Mouse (Mus musculus): ENCODE data around the gene Atg14. TPM values are rescaled to one million over a fixed set of nuclear protein-coding genes. Genes with fewer than 3 reads are reported as not detected.

Atg14 gene
- polyA plus RNA-seq, 1 experiment from 2014 or later: 19.5 TPM

DNA sequence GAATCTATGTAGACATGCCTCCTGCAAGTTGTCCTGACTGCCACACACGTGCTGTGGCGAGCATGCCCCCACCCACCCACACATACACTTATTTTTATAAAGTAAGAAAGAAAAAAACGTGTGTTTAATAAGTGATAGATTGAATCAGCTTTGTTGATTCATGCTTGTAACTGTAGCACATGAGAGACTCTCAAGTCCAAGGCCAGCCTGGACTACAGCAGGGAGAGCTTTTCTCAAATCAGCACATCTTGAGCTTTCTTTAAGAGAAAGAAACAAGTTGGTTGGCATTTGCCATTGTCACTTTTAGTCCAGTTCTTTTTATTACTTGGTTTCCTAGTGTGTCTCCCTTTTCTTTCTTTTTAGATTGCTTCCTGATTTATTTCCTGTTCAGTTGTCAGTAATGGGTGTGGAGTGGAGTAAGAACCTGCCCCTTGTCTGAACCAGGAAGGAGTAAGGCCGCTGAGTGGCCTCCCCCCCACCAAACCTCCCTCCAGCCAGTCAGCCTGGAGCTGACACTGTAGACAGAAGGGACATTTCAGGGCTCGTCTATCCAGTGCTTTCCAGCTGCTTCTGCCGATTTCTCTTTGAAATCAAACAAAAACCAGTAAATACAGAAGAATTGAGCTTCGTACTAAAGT lies 55.5 kb downstream of the Atg14 start:
- Histone ChIP-seq H3K9me3 (ENCODE audit: control insufficient read depth, low read length) (no peaks in the 10 kb centered on the region), H3K4me2 (ENCODE audit: low read depth, severe bottlenecking) (no peak overlapping the region), H3K27ac (replicated peaks; ENCODE audit: low read depth, low read length) (no peak overlapping the region), H3K36me3 (ENCODE audit: control insufficient read depth, insufficient read depth, low read length) (no peaks in the 10 kb centered on the region), H3K4me1 (ENCODE audit: control insufficient read depth, insufficient read depth, low read length) (no peaks in the 10 kb centered on the region), H3K4me3 (ENCODE audit: low read depth, low read length) (no peak overlapping the region), H3K9ac (ENCODE audit: low read length) (no peak overlapping the region), H3K27me3 (ENCODE audit: control insufficient read depth, insufficient read depth, low read length) (no peaks in the 10 kb centered on the region)
- WGBS: 76% methylated on average over 7 of the region's 7 CpGs
- DNase-seq (ENCODE audit: low spot score) (no peak), ATAC-seq (ENCODE audit: insufficient number of reproducible peaks, low FRiP score, low TSS enrichment, low read depth) (no peak)

DNA sequence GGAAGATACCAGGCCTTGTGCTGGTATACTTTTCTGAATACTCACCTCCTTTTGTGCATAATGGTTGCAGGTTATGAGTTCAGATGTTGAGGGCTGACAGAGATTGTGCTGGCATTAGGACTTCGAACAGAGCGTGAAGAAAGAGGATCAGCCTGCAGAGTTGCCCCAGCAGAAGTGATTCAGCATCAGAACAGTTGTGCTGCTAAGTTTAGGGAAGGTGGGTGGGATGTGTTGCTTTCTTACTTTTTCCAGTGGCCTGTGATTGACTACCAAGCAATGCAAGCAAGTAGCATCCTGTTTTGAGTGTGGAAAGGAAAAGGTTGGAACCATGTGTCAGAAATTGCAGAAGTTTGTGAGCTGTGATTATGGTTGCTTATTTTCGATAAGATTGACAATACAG lies 56.8 kb downstream of the Atg14 start:
- no peak overlapping the region for H3K4me2 ChIP-seq (ENCODE audit: low read depth, severe bottlenecking)
- H3K9ac ChIP-seq (ENCODE audit: low read length): no peak overlapping the region
- H3K9me3 ChIP-seq (ENCODE audit: control insufficient read depth, low read length): no peaks in the 10 kb centered on the region
- H3K27me3 ChIP-seq (ENCODE audit: control insufficient read depth, insufficient read depth, low read length): no peaks in the 10 kb centered on the region
- H3K36me3 ChIP-seq (ENCODE audit: control insufficient read depth, insufficient read depth, low read length): no peaks in the 10 kb centered on the region
- no peak overlapping the region for H3K27ac ChIP-seq (replicated peaks; ENCODE audit: low read depth, low read length)
- no peak for DNase-seq (ENCODE audit: low spot score)
- no peak overlapping the region for H3K4me3 ChIP-seq (ENCODE audit: low read depth, low read length)
- H3K4me1 ChIP-seq (ENCODE audit: control insufficient read depth, insufficient read depth, low read length): no peaks in the 10 kb centered on the region
- whole genome bisulfite sequencing: 98% methylated on average over 3 of the region's 3 CpGs
- no peak for ATAC-seq (ENCODE audit: insufficient number of reproducible peaks, low FRiP score, low TSS enrichment, low read depth)

DNA sequence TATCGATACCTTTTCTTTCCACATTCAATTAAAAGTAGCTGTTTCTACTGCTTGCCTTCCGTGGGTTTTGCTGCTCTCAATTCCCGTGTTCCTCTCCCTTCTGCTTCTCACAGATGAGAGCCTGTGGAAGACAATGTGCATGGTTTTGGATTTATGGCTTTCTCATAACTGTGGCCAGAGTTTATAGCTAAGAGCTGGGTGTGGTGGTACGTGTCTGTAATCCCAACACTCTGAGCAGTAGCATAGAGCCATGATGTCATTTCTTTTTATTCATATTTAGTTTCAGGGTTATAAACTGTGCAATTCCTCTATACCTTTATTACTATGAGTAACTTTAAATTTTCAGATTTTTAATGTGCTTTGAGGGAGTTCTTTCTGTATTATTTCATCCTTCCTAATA lies 60.2 kb downstream of the Atg14 start:
- Histone ChIP-seq H3K27ac (replicated peaks; ENCODE audit: low read depth, low read length) (no peak overlapping the region), H3K36me3 (ENCODE audit: control insufficient read depth, insufficient read depth, low read length) (no peaks in the 10 kb centered on the region), H3K4me1 (ENCODE audit: control insufficient read depth, insufficient read depth, low read length) (no peaks in the 10 kb centered on the region), H3K9ac (ENCODE audit: low read length) (no peak overlapping the region), H3K27me3 (ENCODE audit: control insufficient read depth, insufficient read depth, low read length) (no peaks in the 10 kb centered on the region), H3K4me3 (ENCODE audit: low read depth, low read length) (no peak overlapping the region), H3K4me2 (ENCODE audit: low read depth, severe bottlenecking) (no peak overlapping the region), H3K9me3 (ENCODE audit: control insufficient read depth, low read length) (no peaks in the 10 kb centered on the region)
- ATAC-seq (ENCODE audit: insufficient number of reproducible peaks, low FRiP score, low TSS enrichment, low read depth) (no peak), DNase-seq (ENCODE audit: low spot score) (no peak)
- 89% methylated on average over 4 of the region's 4 CpGs for WGBS

DNA sequence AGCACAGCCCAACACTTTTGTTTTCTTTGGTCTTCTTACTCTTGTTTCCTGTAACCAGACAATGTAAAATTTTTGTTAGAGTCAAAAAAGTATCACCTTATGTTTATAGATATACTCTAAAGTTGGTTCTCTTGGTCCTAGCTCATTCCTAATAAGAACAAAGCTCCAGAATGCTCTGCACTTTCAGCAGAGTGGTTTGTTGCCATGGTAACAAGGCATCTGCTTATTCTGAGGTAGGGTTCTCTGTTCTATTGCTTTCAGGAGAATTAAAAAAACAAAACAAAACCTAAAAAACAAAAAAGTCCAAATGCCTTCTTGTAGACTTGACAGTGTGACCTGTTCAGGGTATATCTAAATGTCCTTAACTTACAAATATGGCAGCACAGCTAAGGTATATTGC lies 62.4 kb downstream of the Atg14 start:
- ATAC-seq (ENCODE audit: insufficient number of reproducible peaks, low FRiP score, low TSS enrichment, low read depth) (no peak), DNase-seq (ENCODE audit: low spot score) (no peak)
- no peak overlapping the region for H3K4me3 ChIP-seq (ENCODE audit: low read depth, low read length)
- no peak overlapping the region for H3K4me2 ChIP-seq (ENCODE audit: low read depth, severe bottlenecking)
- no peak overlapping the region for H3K27ac ChIP-seq (replicated peaks; ENCODE audit: low read depth, low read length)
- no peak overlapping the region for H3K9ac ChIP-seq (ENCODE audit: low read length)
- no peaks in the 10 kb centered on the region for H3K9me3 ChIP-seq (ENCODE audit: control insufficient read depth, low read length)
- no peaks in the 10 kb centered on the region for H3K36me3 ChIP-seq (ENCODE audit: control insufficient read depth, insufficient read depth, low read length)
- H3K4me1 ChIP-seq (ENCODE audit: control insufficient read depth, insufficient read depth, low read length): no peaks in the 10 kb centered on the region
- H3K27me3 ChIP-seq (ENCODE audit: control insufficient read depth, insufficient read depth, low read length): no peaks in the 10 kb centered on the region

DNA sequence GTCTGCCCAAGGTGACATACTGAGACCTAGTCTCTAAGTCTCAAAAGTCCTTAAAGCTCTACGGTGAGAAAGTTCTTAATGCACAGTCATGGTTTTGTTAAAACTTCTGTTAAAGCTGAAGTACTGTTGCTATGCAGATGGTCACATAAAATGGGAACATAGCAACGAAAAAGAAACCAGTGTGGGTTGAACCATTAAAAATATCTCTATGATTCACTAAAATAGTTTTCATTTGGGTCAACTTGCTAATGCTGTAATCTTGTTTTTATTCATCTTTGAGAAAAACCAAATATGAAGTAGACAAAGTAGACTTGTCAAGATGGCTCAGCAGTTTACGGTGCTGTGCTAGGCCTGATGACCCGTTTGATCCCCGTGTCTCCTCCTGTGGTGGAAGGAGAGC lies 63.8 kb downstream of the Atg14 start:
- DNase-seq (ENCODE audit: low spot score): no peak
- H3K36me3 ChIP-seq (ENCODE audit: control insufficient read depth, insufficient read depth, low read length): no peaks in the 10 kb centered on the region
- no peaks in the 10 kb centered on the region for H3K4me1 ChIP-seq (ENCODE audit: control insufficient read depth, insufficient read depth, low read length)
- no peaks in the 10 kb centered on the region for H3K9me3 ChIP-seq (ENCODE audit: control insufficient read depth, low read length)
- no peak overlapping the region for H3K4me2 ChIP-seq (ENCODE audit: low read depth, severe bottlenecking)
- WGBS: 95% methylated on average over 5 of the region's 5 CpGs
- H3K9ac ChIP-seq (ENCODE audit: low read length): no peak overlapping the region
- no peaks in the 10 kb centered on the region for H3K27me3 ChIP-seq (ENCODE audit: control insufficient read depth, insufficient read depth, low read length)
- H3K27ac ChIP-seq (replicated peaks; ENCODE audit: low read depth, low read length): no peak overlapping the region
- no peak overlapping the region for H3K4me3 ChIP-seq (ENCODE audit: low read depth, low read length)
- no peak for ATAC-seq (ENCODE audit: insufficient number of reproducible peaks, low FRiP score, low TSS enrichment, low read depth)

DNA sequence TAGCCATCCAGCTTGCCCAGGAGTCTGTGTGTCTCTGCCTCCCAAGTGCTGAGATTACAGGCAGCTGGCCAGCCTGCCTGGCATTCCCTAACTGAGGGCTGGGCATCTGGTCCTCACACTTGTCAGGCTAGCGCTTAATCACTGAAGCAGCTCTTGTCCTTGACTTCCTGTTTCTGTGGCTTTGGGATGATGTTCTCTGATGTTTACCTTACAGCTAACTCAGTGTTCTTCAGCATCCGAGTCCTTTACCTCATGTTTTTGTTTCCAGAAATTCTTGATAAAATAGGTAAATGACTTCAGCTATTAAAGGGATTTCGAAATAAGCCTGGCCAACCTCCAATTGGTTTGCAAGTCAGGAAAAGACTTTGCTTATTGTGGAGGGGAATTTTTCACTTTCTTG lies 66.4 kb downstream of the Atg14 start:
- 95% methylated on average over 3 of the region's 3 CpGs for WGBS
- Histone ChIP-seq H3K4me2 (ENCODE audit: low read depth, severe bottlenecking) (no peak overlapping the region), H3K9ac (ENCODE audit: low read length) (no peak overlapping the region), H3K4me1 (ENCODE audit: control insufficient read depth, insufficient read depth, low read length) (no peaks in the 10 kb centered on the region), H3K9me3 (ENCODE audit: control insufficient read depth, low read length) (no peaks in the 10 kb centered on the region), H3K36me3 (ENCODE audit: control insufficient read depth, insufficient read depth, low read length) (no peaks in the 10 kb centered on the region), H3K27ac (replicated peaks; ENCODE audit: low read depth, low read length) (no peak overlapping the region), H3K4me3 (ENCODE audit: low read depth, low read length) (no peak overlapping the region), H3K27me3 (ENCODE audit: control insufficient read depth, insufficient read depth, low read length) (no peaks in the 10 kb centered on the region)
- DNase-seq (ENCODE audit: low spot score) (no peak), ATAC-seq (ENCODE audit: insufficient number of reproducible peaks, low FRiP score, low TSS enrichment, low read depth) (no peak)

DNA sequence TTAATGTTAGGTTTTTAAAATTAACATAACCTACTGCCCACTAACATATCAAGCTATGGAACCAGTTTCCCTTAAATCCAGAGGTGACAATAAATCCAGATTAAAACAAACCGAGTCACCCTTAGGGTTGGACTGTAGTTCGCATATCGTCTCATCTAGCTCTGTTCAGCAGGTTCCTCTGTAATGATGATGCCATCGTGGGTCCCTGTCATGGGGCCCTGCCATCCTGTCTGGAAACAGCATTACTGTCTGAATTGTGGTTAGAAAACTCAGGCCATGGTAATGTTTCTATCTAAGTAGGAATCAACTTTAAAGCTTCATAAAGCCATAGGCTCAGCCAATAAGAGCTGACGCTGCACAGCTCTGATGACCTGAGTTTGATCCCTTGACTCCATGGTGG lies 71.8 kb downstream of the Atg14 start:
- H3K36me3 ChIP-seq (ENCODE audit: control insufficient read depth, insufficient read depth, low read length): no peaks in the 10 kb centered on the region
- H3K27me3 ChIP-seq (ENCODE audit: control insufficient read depth, insufficient read depth, low read length): no peaks in the 10 kb centered on the region
- no peaks in the 10 kb centered on the region for H3K9me3 ChIP-seq (ENCODE audit: control insufficient read depth, low read length)
- H3K4me3 ChIP-seq (ENCODE audit: low read depth, low read length): no peak overlapping the region
- no peak overlapping the region for H3K4me2 ChIP-seq (ENCODE audit: low read depth, severe bottlenecking)
- no peak overlapping the region for H3K9ac ChIP-seq (ENCODE audit: low read length)
- ATAC-seq (ENCODE audit: insufficient number of reproducible peaks, low FRiP score, low TSS enrichment, low read depth) (no peak), DNase-seq (ENCODE audit: low spot score) (no peak)
- H3K27ac ChIP-seq (replicated peaks; ENCODE audit: low read depth, low read length): no peak overlapping the region
- 77% methylated on average over 5 of the region's 5 CpGs for WGBS
- no peaks in the 10 kb centered on the region for H3K4me1 ChIP-seq (ENCODE audit: control insufficient read depth, insufficient read depth, low read length)

DNA sequence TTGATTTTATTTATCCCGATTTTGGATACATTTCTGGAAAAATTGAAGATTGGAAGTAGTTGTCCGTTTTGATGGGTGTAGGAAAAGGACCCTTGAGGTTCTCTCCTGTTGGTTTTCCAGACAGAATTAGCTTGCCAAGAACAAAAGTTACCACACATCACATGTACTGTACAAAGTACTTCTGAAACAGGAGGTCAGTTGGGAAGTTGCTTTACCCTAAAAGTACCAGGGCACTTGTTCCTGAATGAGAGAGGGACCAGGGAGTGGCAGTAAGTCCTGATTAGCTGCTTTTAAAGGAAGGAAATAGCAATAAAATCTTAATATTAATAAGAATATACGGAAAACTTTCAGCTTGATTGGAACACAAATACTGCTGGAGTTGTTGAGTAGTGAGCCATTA lies 73.3 kb downstream of the Atg14 start:
- H3K36me3 ChIP-seq (ENCODE audit: control insufficient read depth, insufficient read depth, low read length): no peaks in the 10 kb centered on the region
- H3K27ac ChIP-seq (replicated peaks; ENCODE audit: low read depth, low read length): no peak overlapping the region
- H3K9me3 ChIP-seq (ENCODE audit: control insufficient read depth, low read length): no peaks in the 10 kb centered on the region
- H3K9ac ChIP-seq (ENCODE audit: low read length): no peak overlapping the region
- H3K4me1 ChIP-seq (ENCODE audit: control insufficient read depth, insufficient read depth, low read length): no peaks in the 10 kb centered on the region
- H3K4me2 ChIP-seq (ENCODE audit: low read depth, severe bottlenecking): no peak overlapping the region
- H3K27me3 ChIP-seq (ENCODE audit: control insufficient read depth, insufficient read depth, low read length): no peaks in the 10 kb centered on the region
- no peak overlapping the region for H3K4me3 ChIP-seq (ENCODE audit: low read depth, low read length)
- WGBS: 80% methylated on average over 3 of the region's 3 CpGs
- ATAC-seq (ENCODE audit: insufficient number of reproducible peaks, low FRiP score, low TSS enrichment, low read depth): no peak
- no peak for DNase-seq (ENCODE audit: low spot score)

DNA sequence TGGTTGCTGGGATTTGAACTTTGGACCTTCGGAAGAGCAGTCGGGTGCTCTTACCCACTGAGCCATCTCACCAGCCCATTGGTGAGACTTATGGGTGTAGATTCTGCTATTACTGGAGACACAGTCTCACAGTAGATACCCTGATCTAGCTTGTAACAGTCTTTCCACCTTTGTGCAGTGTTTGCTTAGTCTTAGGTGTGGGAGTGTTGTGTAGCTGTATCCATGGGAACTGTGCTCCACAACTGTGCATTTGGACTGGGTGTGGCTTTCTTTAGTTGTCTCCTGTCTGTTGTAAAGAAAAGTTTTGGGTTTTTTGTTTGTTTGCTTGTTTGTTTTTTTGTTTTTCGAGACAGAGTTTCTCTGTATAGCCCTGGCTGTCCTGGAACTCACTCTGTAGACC lies 74.5 kb downstream of the Atg14 start:
- DNase-seq (ENCODE audit: low spot score) (no peak), ATAC-seq (ENCODE audit: insufficient number of reproducible peaks, low FRiP score, low TSS enrichment, low read depth) (no peak)
- WGBS: 92% methylated on average over 3 of the region's 3 CpGs
- no peak overlapping the region for H3K4me3 ChIP-seq (ENCODE audit: low read depth, low read length)
- H3K4me2 ChIP-seq (ENCODE audit: low read depth, severe bottlenecking): no peak overlapping the region
- H3K9me3 ChIP-seq (ENCODE audit: control insufficient read depth, low read length): no peaks in the 10 kb centered on the region
- H3K27me3 ChIP-seq (ENCODE audit: control insufficient read depth, insufficient read depth, low read length): no peaks in the 10 kb centered on the region
- no peak overlapping the region for H3K9ac ChIP-seq (ENCODE audit: low read length)
- no peaks in the 10 kb centered on the region for H3K36me3 ChIP-seq (ENCODE audit: control insufficient read depth, insufficient read depth, low read length)
- no peaks in the 10 kb centered on the region for H3K4me1 ChIP-seq (ENCODE audit: control insufficient read depth, insufficient read depth, low read length)
- H3K27ac ChIP-seq (replicated peaks; ENCODE audit: low read depth, low read length): no peak overlapping the region
